Mouse (Mus musculus): Measurements from ENCODE around the gene Rgsl1. TPM values are rescaled to one million over a fixed set of nuclear protein-coding genes. Genes with fewer than 3 reads are reported as not detected.
A peak's percentile ranks its signal among the peaks of the same experiment; 100 is the strongest.

The Rgsl1 gene
- polyA plus RNA-seq, 1 experiment from 2014 or later = 0.55 TPM

- no peaks in the 10 kb centered on the region for H3K27me3 ChIP-seq (ENCODE audit: control insufficient read depth, insufficient read depth, low read length)
- WGBS = 0% methylated on average over 28 of the region's 28 CpGs
- peaks cover 21% of the 10 kb centered on the region; the same call in 1 of the 2 replicates for H3K4me1 ChIP-seq (ENCODE audit: control insufficient read depth, insufficient read depth, low read length)
- H3K4me2 ChIP-seq (ENCODE audit: low read depth, low read length) = peak within 1 kb of the TSS; percentile 81
- ATAC-seq (ENCODE audit: low read depth) = peak; percentile 78
- no peaks in the 10 kb centered on the region for H3K36me3 ChIP-seq (ENCODE audit: control insufficient read depth, insufficient read depth, low read length)
- peak within 1 kb of the TSS; percentile 43 for H3K4me3 ChIP-seq (ENCODE audit: low read depth, low read length)
- no peaks in the 10 kb centered on the region for H3K9me3 ChIP-seq (ENCODE audit: control insufficient read depth, low read length)
- 0 out of 2 replicates have a peak within 1 kb of the TSS, but pooled peaks have one; percentile 16 for H3K27ac ChIP-seq (ENCODE audit: low read depth, low read length)
- peak within 1 kb of the TSS; percentile 48 for H3K9ac ChIP-seq (replicated peaks; ENCODE audit: low read depth, low read length)
Measured at GRCm38 (mm10) chr1:153740145-153740544, 103.8 kb downstream of the Rgsl1 start, which contains the start of gene Rgs16. Rgs16 (plus strand) TSS chr1:153740349.

DNA sequence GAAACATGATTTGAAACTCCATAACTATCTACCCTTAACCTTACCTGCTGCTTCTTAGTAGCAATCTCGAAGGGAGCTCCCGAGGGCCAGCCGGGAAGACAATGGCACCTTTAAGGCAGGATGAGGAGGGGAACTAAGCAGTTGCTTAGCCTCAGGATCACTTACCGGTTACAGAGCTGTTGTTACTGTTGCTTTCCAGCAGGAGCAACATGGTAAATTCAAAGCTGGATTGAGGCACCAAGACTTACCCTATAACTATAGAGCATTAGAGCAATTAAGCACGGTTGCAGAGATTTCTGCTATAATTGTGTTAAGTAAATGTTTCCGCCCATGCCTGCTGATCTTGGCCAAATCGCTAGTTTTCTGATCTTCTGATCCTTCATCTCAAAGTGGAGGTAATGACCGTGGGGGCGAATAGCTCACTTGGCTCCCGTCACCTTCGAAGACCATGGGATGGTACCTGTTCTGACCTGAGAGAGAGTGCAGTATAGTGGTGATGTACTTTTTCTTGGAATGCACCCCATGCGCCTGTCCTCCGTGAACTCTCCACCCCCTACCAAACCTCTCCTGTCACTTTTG is 104.4 kb downstream of the Rgsl1 start:
- Histone ChIP-seq H3K4me1 (ENCODE audit: control insufficient read depth, insufficient read depth, low read length) (peaks cover 21% of the 10 kb centered on the region; the same call in 1 of the 2 replicates), H3K9me3 (ENCODE audit: control insufficient read depth, low read length) (no peaks in the 10 kb centered on the region), H3K27me3 (ENCODE audit: control insufficient read depth, insufficient read depth, low read length) (no peaks in the 10 kb centered on the region), H3K4me3 (ENCODE audit: low read depth, low read length) (peak overlapping the region; percentile 43), H3K9ac (replicated peaks; ENCODE audit: low read depth, low read length) (no peak overlapping the region), H3K27ac (ENCODE audit: low read depth, low read length) (no peak overlapping the region), H3K36me3 (ENCODE audit: control insufficient read depth, insufficient read depth, low read length) (no peaks in the 10 kb centered on the region), H3K4me2 (ENCODE audit: low read depth, low read length) (peak overlapping the region; percentile 81)
- ATAC-seq (ENCODE audit: low read depth) = no peak
- 21% methylated on average over 13 of the region's 13 CpGs for WGBS

GRCm38 (mm10) chr1:153737101-153738085 is 106.5 kb downstream of the Rgsl1 start:
- H3K36me3 ChIP-seq (ENCODE audit: control insufficient read depth, insufficient read depth, low read length) = no peaks in the 10 kb centered on the region
- H3K4me3 ChIP-seq (ENCODE audit: low read depth, low read length) = no peak overlapping the region
- 30% methylated on average over 9 of the region's 9 CpGs for WGBS
- ATAC-seq (ENCODE audit: low read depth) = no peak
- H3K9ac ChIP-seq (replicated peaks; ENCODE audit: low read depth, low read length) = no peak overlapping the region
- H3K4me2 ChIP-seq (ENCODE audit: low read depth, low read length) = no peak overlapping the region
- H3K4me1 ChIP-seq (ENCODE audit: control insufficient read depth, insufficient read depth, low read length) = peaks cover 26% of the 10 kb centered on the region
- no peaks in the 10 kb centered on the region for H3K9me3 ChIP-seq (ENCODE audit: control insufficient read depth, low read length)
- H3K27ac ChIP-seq (ENCODE audit: low read depth, low read length) = peak overlapping the region; percentile 13
- no peaks in the 10 kb centered on the region for H3K27me3 ChIP-seq (ENCODE audit: control insufficient read depth, insufficient read depth, low read length)

DNA sequence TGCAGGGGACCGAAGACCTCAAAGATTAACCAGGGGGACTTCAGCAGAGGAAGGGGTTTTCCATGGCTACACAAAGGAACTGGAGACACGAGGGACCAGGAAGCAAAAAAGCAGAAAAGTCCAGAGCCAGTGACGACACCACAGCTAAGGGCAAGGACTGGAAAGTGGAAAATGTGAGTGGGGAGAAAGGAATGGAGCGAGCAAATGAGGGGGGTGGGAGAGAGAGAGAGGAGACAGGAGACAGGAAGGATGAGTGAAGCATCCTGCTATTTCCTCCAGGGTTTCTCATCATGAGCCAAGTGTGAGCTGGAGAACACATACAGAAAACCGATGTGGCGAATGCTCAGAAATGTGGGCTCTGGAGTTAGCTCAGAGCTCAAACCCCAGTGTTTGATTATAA is 107.8 kb downstream of the Rgsl1 start:
- H3K9ac ChIP-seq (replicated peaks; ENCODE audit: low read depth, low read length) = no peak overlapping the region
- H3K36me3 ChIP-seq (ENCODE audit: control insufficient read depth, insufficient read depth, low read length) = no peaks in the 10 kb centered on the region
- H3K4me2 ChIP-seq (ENCODE audit: low read depth, low read length) = no peak overlapping the region
- no peaks in the 10 kb centered on the region for H3K9me3 ChIP-seq (ENCODE audit: control insufficient read depth, low read length)
- H3K27ac ChIP-seq (ENCODE audit: low read depth, low read length) = no peak overlapping the region
- no peak for ATAC-seq (ENCODE audit: low read depth)
- no peak overlapping the region for H3K4me3 ChIP-seq (ENCODE audit: low read depth, low read length)
- WGBS = 74% methylated on average over 6 of the region's 6 CpGs
- peaks cover 21% of the 10 kb centered on the region for H3K4me1 ChIP-seq (ENCODE audit: control insufficient read depth, insufficient read depth, low read length)
- no peaks in the 10 kb centered on the region for H3K27me3 ChIP-seq (ENCODE audit: control insufficient read depth, insufficient read depth, low read length)

- Histone ChIP-seq H3K36me3 (ENCODE audit: control insufficient read depth, insufficient read depth, low read length) (no peaks in the 10 kb centered on the region), H3K4me1 (ENCODE audit: control insufficient read depth, insufficient read depth, low read length) (peaks cover 18% of the 10 kb centered on the region), H3K27me3 (ENCODE audit: control insufficient read depth, insufficient read depth, low read length) (no peaks in the 10 kb centered on the region), H3K4me3 (ENCODE audit: low read depth, low read length) (no peak overlapping the region), H3K9ac (replicated peaks; ENCODE audit: low read depth, low read length) (no peak overlapping the region), H3K9me3 (ENCODE audit: control insufficient read depth, low read length) (no peaks in the 10 kb centered on the region), H3K27ac (ENCODE audit: low read depth, low read length) (no peak overlapping the region), H3K4me2 (ENCODE audit: low read depth, low read length) (no peak overlapping the region)
- WGBS = 81% methylated on average over 4 of the region's 4 CpGs
- no peak for ATAC-seq (ENCODE audit: low read depth)
Measured at GRCm38 (mm10) chr1:153734866-153735265, 109.1 kb downstream of the Rgsl1 start.

DNA sequence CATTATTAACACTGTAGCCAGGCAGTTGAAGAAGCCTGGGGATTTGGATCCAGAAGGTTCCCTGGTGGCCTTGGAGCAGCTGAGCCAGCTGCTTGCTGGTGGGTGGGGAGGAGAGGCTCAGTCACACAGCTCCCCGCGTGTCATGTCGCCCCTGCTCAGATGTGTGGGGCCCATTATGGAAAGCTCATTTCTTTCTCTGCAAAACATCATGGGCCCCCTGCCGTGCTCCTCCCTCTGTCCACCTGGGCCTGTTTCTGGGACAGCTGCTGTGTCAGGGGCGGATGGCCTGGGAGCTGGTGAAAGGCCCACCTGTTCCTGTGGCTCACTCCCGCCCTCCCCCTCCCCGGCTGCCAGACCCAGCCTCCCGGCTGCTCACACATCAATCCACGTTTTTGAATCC is 110.8 kb downstream of the Rgsl1 start:
- H3K9ac ChIP-seq (replicated peaks; ENCODE audit: low read depth, low read length) = no peak overlapping the region; the same call in 1 of the 2 replicates

DNA sequence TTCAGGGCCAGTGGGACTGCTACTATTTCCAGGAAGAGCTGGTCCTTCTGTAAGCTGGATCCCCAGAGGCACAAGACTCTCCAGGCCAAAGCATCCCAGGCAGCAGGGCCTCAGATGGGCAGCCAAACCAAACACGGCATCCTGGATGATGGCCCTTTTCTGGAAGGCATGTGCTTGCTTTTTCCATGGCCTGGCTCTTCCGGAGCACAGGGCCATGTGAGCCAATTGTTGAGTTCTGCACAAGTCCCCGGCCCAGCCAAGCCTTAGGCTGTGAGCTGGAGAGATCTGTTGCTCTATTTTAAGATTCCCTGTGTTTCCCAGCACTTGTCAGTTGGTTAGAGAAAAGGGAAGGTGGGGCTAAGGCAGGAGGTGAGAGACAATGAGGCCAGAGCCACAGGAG is 113.3 kb downstream of the Rgsl1 start:
- ATAC-seq (ENCODE audit: low read depth) = no peak
- Histone ChIP-seq H3K9ac (replicated peaks; ENCODE audit: low read depth, low read length) (no peak overlapping the region), H3K27me3 (ENCODE audit: control insufficient read depth, insufficient read depth, low read length) (no peaks in the 10 kb centered on the region), H3K4me2 (ENCODE audit: low read depth, low read length) (no peak overlapping the region), H3K9me3 (ENCODE audit: control insufficient read depth, low read length) (no peaks in the 10 kb centered on the region), H3K4me1 (ENCODE audit: control insufficient read depth, insufficient read depth, low read length) (peaks cover 13% of the 10 kb centered on the region), H3K4me3 (ENCODE audit: low read depth, low read length) (no peak overlapping the region), H3K27ac (ENCODE audit: low read depth, low read length) (no peak overlapping the region), H3K36me3 (ENCODE audit: control insufficient read depth, insufficient read depth, low read length) (no peaks in the 10 kb centered on the region)
- WGBS = 64% methylated on average over 3 of the region's 3 CpGs

More for the DNA sequence above, 110.8 kb downstream of the Rgsl1 start:
- WGBS = 20% methylated on average over 9 of the region's 9 CpGs
- H3K4me1 ChIP-seq (ENCODE audit: control insufficient read depth, insufficient read depth, low read length) = peaks cover 18% of the 10 kb centered on the region
- no peak overlapping the region for H3K27ac ChIP-seq (ENCODE audit: low read depth, low read length)
- no peaks in the 10 kb centered on the region for H3K27me3 ChIP-seq (ENCODE audit: control insufficient read depth, insufficient read depth, low read length)
- H3K9me3 ChIP-seq (ENCODE audit: control insufficient read depth, low read length) = no peaks in the 10 kb centered on the region
- no peaks in the 10 kb centered on the region for H3K36me3 ChIP-seq (ENCODE audit: control insufficient read depth, insufficient read depth, low read length)
- ATAC-seq (ENCODE audit: low read depth) = peak; percentile 59
- no peak overlapping the region; the same call in 1 of the 2 replicates for H3K4me2 ChIP-seq (ENCODE audit: low read depth, low read length)
- no peak overlapping the region for H3K4me3 ChIP-seq (ENCODE audit: low read depth, low read length)

DNA sequence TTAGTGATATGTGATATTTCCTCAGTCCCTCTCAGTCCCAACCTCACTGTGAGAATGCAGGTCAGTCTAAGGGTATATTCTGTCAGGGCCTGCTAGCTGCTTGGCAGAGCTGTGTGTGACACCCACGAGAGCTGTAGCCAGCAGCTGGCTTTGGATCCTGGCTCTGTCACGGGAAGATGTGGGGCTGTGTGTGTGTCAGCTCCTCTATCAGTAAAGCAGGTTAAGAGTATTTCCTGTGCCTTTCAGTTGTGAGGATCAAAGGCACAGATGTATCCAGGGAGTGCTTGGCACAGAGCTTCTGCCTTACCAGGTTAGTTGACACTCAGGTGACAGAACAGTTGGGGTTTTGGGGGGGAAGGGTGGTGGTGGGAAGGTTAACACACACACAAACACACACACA is 114.1 kb downstream of the Rgsl1 start:
- Histone ChIP-seq H3K4me3 (ENCODE audit: low read depth, low read length) (no peak overlapping the region), H3K27me3 (ENCODE audit: control insufficient read depth, insufficient read depth, low read length) (no peaks in the 10 kb centered on the region), H3K27ac (ENCODE audit: low read depth, low read length) (no peak overlapping the region), H3K9me3 (ENCODE audit: control insufficient read depth, low read length) (no peaks in the 10 kb centered on the region), H3K9ac (replicated peaks; ENCODE audit: low read depth, low read length) (no peak overlapping the region), H3K36me3 (ENCODE audit: control insufficient read depth, insufficient read depth, low read length) (no peaks in the 10 kb centered on the region), H3K4me1 (ENCODE audit: control insufficient read depth, insufficient read depth, low read length) (peaks cover 13% of the 10 kb centered on the region), H3K4me2 (ENCODE audit: low read depth, low read length) (no peak overlapping the region)
- 50% methylated on average over 2 of the region's 2 CpGs for whole genome bisulfite sequencing
- ATAC-seq (ENCODE audit: low read depth) = no peak
